Mouse (Mus musculus) midbrain, embryonic 15.5 days (tissue): ENCODE measurements around the gene Zfp36l2. TPM values are rescaled to one million over a fixed set of nuclear protein-coding genes. Genes with fewer than 3 reads are reported as not detected.
A peak's percentile ranks its signal among the peaks of the same experiment; 100 is the strongest.

Experiments used
- ATAC-seq: fragments of 200-750 bp; cut with Nextera tagmentation; replicated peaks from 2 replicates; pipeline ENCODE4 v1.8.0; 2017; ENCODE audit warnings: moderate TSS enrichment
- H3K27ac ChIP-seq: fragments of 300-500 bp; sonication (generic); 2 replicates; pipeline ENCODE4 v1.5.1; 2015; ENCODE audit warnings: mild to moderate bottlenecking, inconsistent platforms
- H3K27me3 ChIP-seq: fragments of 300-500 bp; sonication (generic); replicated peaks from 2 replicates; pipeline ENCODE4 v1.6.1; 2015; ENCODE audit warnings: inconsistent platforms
- H3K36me3 ChIP-seq: fragments of 300-500 bp; sonication (generic); replicated peaks from 2 replicates; pipeline ENCODE4 v1.6.1; 2015; ENCODE audit warnings: inconsistent platforms
- H3K4me1 ChIP-seq: fragments of 300-500 bp; sonication (generic); 2 replicates; pipeline ENCODE4 v1.6.1; 2015; ENCODE audit warnings: inconsistent platforms
- H3K4me2 ChIP-seq: fragments of 300-500 bp; sonication (generic); 2 replicates; pipeline ENCODE4 v1.6.1; 2015; ENCODE audit warnings: inconsistent platforms, mild to moderate bottlenecking, moderate library complexity
- H3K4me3 ChIP-seq: fragments of 300-500 bp; sonication (generic); 2 replicates; pipeline ENCODE4 v1.5.1; 2015; ENCODE audit warnings: mild to moderate bottlenecking, inconsistent platforms
- H3K9ac ChIP-seq: fragments of 300-500 bp; sonication (generic); 2 replicates; pipeline ENCODE4 v1.6.1; 2015; ENCODE audit warnings: mild to moderate bottlenecking, inconsistent platforms
- H3K9me3 ChIP-seq: fragments of 300-500 bp; sonication (generic); 2 replicates; pipeline ENCODE4 v1.6.1; 2016; ENCODE audit warnings: inconsistent platforms
- WGBS: fragments of 180-500 bp; shearing (Covaris S2); methylation state at CpG from one replicate; pipeline ENCODE4 v1.1.7; 2015; ENCODE audit warnings: mixed read lengths; 5-methylcytosine and 5-hydroxymethylcytosine counted together
- polyA plus RNA-seq: library from polyadenylated mRNA; unstranded; fragments of >200 nt; fragmentation: Nextera tagmentation; extraction: Ambion mirVana; gene quantifications from 2 replicates; pipeline ENCODE4 v1.2.1, GENCODE M21; 2015

The Zfp36l2 gene
- polyA plus RNA-seq, 1 experiment from 2014 or later = 4.0 TPM

DNA sequence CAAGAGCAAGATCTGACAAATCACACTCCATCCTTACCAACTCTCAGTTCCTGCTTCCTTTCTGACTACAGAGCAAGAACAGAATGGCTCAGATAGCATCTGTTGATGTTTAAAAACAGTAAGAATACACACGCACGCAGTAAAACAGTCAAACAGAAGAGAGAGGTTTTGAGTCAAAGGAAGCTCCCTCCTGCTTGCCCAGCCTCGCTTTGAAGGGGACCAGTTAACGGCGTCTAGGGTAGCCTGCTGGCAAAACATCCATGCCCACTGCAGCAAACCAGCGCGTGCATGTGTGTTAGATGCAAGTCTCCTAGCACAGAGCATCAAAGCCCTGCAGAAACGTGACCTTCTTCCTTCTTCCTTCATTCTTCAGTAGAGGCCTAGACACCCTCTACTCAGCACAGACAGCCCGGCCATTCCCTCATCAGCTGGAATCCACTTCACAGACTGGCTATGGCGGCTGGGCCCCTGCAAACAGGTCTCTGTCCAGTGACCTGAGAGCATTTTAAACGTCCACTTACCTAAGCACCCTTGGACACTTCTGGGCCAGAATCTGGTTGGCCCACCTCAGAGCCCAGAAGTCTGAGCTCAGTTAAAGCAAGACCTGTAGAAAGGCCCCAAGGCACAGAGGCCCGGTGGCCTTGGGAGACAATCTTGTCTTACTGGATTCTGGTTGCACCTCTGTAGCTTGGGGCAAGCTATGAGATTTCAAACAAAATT is 24.5 kb downstream of the Zfp36l2 start:
- Histone ChIP-seq H3K9ac (no peak overlapping the region), H3K4me3 (no peak overlapping the region), H3K9me3 (no peaks in the 10 kb centered on the region), H3K27me3 (no peaks in the 10 kb centered on the region), H3K36me3 (no peaks in the 10 kb centered on the region), H3K4me1 (no peaks in the 10 kb centered on the region), H3K4me2 (no peak overlapping the region), H3K27ac (no peak overlapping the region)
- 79% methylated on average over 12 of the region's 12 CpGs for WGBS
- no peak for ATAC-seq

DNA sequence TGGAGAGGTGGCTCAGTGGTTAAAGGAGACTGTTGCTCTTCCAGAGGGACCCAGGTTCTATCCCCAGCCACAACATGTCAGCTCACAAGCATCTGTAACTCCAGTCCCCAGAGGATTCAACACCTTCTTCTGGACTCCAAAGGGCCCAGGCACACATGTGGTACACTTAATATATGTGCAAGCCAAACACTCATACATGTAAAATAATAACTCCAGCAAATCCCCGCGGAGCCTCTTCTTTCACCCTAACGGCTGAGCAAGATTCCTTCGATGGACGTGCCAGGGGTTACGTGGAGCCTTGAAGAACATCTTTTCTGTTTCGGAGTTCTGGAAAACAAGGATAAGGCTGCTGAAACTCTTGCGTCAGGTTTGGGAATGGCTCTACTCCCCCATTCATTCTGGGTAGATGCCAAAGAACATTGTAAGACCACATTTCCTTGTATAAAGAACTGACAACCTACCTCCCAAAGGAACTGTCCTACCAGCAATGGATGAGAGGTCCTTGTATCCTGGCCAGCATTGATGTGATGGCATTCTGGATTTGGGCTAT is 25.5 kb downstream of the Zfp36l2 start:
- Histone ChIP-seq H3K27ac (no peak overlapping the region), H3K27me3 (no peaks in the 10 kb centered on the region), H3K36me3 (no peaks in the 10 kb centered on the region), H3K4me3 (no peak overlapping the region), H3K9ac (no peak overlapping the region), H3K4me1 (no peaks in the 10 kb centered on the region), H3K9me3 (no peaks in the 10 kb centered on the region), H3K4me2 (no peak overlapping the region)
- 90% methylated on average over 8 of the region's 8 CpGs for WGBS
- no peak for ATAC-seq

DNA sequence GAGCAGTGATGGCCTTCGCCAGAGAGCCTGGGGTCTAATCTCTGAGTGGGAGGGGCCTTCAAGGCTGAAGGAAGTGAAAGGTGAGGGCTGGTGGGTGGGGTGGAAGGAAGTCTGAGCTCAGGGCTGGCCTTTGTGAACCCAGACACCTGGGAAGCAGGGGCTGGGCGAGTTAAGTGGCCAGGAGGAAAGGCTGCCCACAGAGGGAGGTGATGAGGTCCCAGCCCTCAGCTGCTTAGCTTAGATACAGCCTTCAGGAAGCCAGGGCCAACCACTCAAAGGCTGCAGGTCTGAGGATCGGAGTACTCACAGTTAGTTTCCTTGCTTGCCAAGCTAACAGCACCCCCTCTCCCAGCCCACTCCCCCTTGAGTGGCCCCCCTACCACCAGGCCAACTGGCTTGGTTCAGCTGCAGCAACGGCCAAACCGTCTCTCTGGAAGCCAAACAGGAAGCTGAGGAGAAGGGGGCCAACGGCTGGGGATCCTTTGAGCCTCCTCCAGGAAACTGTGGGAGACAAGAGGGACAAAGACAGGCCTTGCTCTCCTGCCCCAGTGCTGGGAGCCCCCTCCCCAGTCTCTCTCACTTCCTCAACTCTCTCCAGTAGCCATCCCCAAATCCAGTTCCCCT is 26.4 kb downstream of the Zfp36l2 start:
- H3K27me3 ChIP-seq = no peaks in the 10 kb centered on the region
- H3K27ac ChIP-seq = 0 out of 2 replicates have a peak overlapping the region, but pooled peaks have one; percentile 7
- peak; percentile 41; the same call in 1 of the 2 replicates for ATAC-seq
- no peak overlapping the region for H3K9ac ChIP-seq
- H3K9me3 ChIP-seq = no peaks in the 10 kb centered on the region
- H3K36me3 ChIP-seq = no peaks in the 10 kb centered on the region
- WGBS = 59% methylated on average over 6 of the region's 6 CpGs
- no peak overlapping the region for H3K4me2 ChIP-seq
- H3K4me3 ChIP-seq = no peak overlapping the region
- no peaks in the 10 kb centered on the region for H3K4me1 ChIP-seq

DNA sequence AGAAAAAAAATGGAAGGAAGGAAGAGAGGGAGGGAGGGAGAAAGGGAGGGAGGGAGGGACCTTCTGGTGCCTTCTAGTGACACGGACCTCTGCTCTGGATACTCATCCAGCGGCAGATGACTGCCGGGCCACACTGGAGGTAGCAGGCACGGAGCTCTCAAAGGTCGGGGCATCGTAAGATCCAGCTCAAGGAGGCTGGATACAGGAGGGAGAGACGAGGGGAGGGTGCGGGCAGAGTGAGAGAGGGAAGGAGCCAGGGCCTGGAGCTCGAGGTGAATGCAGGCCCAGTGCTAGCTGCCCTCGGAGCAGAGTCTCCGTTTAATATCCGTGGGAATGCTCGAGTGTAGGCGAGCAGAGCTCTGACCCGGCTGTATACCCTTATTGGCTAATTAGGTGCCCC is 28.9 kb downstream of the Zfp36l2 start:
- no peak overlapping the region for H3K4me2 ChIP-seq

DNA sequence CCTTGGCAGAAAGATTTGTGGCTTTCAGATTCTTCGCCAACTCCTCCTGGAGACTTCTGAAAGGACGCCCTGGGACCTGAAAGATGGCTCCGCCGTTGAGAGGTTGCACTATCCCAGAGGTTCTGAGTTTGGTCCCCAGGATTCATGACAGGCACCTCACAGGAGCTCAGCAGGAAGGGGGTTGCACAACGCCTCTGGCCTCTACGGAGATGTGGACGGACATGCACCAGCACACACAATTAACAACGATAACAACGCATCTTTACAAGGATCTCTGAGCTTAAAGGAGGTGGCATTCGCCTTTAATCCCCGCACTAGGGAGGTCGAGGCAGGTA is 29.3 kb downstream of the Zfp36l2 start:
- H3K27ac ChIP-seq = no peak overlapping the region
- H3K4me3 ChIP-seq = no peak overlapping the region
- H3K36me3 ChIP-seq = no peaks in the 10 kb centered on the region
- no peak for ATAC-seq
- no peaks in the 10 kb centered on the region for H3K4me1 ChIP-seq
- H3K9me3 ChIP-seq = no peaks in the 10 kb centered on the region
- H3K27me3 ChIP-seq = no peaks in the 10 kb centered on the region
- H3K9ac ChIP-seq = no peak overlapping the region
- no peak overlapping the region for H3K4me2 ChIP-seq
- WGBS = 85% methylated on average over 12 of the region's 12 CpGs

More for the DNA sequence above, 28.9 kb downstream of the Zfp36l2 start:
- no peak for ATAC-seq
- H3K9ac ChIP-seq = no peak overlapping the region
- no peak overlapping the region for H3K4me3 ChIP-seq
- 52% methylated on average over 15 of the region's 15 CpGs for WGBS
- no peaks in the 10 kb centered on the region for H3K27me3 ChIP-seq
- H3K9me3 ChIP-seq = no peaks in the 10 kb centered on the region
- no peak overlapping the region for H3K27ac ChIP-seq
- H3K36me3 ChIP-seq = no peaks in the 10 kb centered on the region
- H3K4me1 ChIP-seq = no peaks in the 10 kb centered on the region

DNA sequence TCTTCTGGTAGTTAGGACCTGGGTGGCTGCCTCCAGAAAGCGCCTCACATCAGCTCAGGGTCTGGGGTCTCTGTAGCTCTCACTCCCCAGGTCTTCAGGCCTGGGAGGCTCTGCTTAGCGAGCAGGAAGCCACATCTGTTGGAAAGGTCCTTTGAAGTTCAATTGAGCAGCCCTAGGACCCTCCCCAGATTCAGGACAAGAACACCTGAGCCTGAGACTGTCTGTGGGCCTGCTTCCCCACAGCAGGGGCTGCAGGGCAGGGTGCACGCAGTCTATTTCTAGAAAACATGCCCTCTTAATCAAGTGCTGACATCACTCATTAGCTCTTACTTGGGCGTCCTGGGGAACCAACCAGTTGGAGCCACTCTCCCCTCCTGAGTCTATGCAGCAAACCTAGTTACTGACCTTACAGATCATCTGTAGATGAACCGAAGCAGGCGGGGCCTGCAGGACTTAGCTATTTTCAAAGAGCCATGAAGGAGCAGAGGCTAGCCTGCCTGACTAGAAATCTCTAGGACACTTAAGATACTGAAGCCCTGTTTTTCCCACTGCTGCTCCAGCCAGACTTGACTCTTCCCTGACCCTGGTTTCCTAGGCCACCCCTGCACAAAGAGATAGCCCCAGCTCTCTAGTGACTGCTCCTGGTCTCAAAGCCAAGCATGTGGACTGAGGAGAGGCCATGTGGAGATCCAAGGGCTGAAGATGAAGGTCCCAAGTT is 29.8 kb downstream of the Zfp36l2 start:
- no peaks in the 10 kb centered on the region for H3K4me1 ChIP-seq
- H3K27ac ChIP-seq = no peak overlapping the region
- H3K36me3 ChIP-seq = no peaks in the 10 kb centered on the region
- no peak overlapping the region for H3K9ac ChIP-seq
- H3K4me3 ChIP-seq = no peak overlapping the region
- WGBS = 74% methylated on average over 6 of the region's 6 CpGs
- no peaks in the 10 kb centered on the region for H3K27me3 ChIP-seq
- H3K4me2 ChIP-seq = no peak overlapping the region
- ATAC-seq = no peak
- H3K9me3 ChIP-seq = no peaks in the 10 kb centered on the region

DNA sequence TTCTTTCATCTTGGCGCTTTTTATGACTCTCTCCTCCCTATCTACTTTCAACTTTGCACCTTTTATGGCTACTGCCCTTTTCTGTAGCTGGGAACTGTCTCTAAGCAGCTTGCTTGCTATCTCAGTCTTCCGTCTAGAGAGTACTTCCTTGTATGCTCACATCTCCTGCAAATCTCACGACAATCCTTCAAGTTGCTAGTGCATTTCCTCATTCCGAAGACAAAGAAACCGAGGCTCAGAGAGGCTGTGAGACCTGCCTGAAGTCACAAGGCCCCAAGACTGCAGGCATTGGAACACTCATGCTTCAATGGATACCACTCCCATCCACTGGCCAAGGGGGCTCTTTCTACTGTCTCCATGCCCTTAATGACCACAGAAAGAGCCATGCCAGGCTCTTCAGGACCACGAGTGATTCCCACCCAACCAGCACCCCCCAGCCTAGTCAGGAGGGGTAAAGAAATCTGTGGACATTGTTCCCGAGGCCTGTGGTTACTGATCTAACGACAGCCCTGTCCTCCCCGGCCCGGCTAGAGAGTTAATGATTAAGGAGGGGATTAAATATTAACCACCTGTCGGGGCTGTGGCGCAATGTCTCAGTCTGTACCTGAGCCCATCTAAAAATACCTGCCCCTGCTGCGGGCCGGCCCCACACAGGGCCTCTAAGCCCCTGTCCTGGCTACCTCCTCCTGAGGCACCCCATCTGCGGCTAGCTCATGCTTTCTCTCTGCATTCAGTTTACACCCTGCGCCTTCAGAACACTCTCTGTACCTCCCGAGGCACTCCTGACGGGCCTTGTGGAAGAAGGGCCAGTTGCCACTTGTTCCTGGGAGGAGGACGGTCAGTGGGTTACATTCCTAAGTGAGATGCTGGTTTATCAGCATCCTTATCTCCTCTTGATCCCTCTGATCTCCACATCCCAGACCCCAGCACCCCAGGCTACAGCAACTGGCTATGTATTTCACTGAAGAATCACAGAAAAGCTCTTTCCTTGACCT is 30.7 kb downstream of the Zfp36l2 start:
- H3K27me3 ChIP-seq = no peaks in the 10 kb centered on the region
- no peak overlapping the region for H3K4me2 ChIP-seq
- no peak overlapping the region for H3K27ac ChIP-seq
- H3K4me1 ChIP-seq = no peaks in the 10 kb centered on the region
- H3K4me3 ChIP-seq = no peak overlapping the region
- no peaks in the 10 kb centered on the region for H3K9me3 ChIP-seq
- no peak overlapping the region for H3K9ac ChIP-seq
- H3K36me3 ChIP-seq = no peaks in the 10 kb centered on the region
- ATAC-seq = no peak
- 44% methylated on average over 19 of the region's 19 CpGs for WGBS

DNA sequence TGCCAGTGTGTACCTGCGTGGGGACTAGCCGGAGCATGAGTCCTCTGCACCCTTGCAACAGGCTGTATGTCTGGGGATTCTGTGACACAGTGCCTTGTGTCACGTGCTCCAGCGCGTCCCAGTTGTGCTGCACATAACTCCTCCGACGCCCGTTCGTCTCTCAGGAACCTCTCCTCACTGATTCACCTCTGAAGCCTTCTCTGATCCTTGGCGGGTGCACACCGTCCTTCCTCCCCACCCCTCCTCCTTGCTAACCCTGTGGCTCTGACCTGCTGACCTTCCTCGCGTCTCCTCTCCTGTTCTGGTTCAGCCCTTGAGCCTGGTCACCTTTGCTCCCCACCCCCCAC is 31.5 kb downstream of the Zfp36l2 start:
- 53% methylated on average over 13 of the region's 13 CpGs for WGBS
- Histone ChIP-seq H3K36me3 (no peaks in the 10 kb centered on the region), H3K4me2 (no peak overlapping the region)

DNA sequence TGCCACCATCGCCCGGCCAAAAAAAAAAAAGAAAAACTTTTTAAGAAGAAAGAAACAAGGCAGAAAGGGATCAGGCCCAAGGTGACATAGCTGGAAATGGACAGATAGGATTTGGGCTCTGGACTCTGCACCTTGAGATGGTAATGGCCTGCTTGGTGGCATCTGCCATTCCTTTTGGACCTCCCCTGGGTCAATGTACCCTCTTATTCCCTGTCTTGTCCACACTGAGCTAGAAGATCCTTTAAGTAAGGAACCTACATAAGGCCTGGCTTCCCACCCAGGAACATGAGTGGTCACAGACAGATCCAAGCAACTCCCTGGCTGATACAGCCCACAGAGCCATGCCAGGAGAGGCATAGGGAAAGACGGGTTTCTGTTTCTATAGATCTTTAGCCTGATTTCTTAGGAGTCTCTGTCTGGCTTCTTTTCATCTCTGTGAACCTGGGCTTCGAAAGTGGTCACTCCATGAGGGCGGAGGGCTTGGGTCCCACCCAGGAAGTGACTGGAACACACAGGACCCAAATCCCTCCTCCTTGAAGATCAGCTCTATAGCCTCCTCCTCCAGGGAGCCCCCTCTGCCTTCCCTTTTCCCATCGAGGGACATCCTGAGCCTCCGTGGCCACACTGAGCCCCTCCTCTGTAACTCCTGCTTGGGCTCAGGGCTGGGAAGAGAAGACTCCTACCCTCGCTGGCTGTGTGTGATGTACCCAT is 32.1 kb downstream of the Zfp36l2 start:
- Histone ChIP-seq H3K9me3 (no peaks in the 10 kb centered on the region), H3K4me2 (no peak overlapping the region), H3K4me1 (no peaks in the 10 kb centered on the region), H3K27ac (no peak overlapping the region), H3K9ac (no peak overlapping the region), H3K27me3 (no peaks in the 10 kb centered on the region), H3K4me3 (no peak overlapping the region), H3K36me3 (no peaks in the 10 kb centered on the region)
- 84% methylated on average over 8 of the region's 8 CpGs for WGBS
- ATAC-seq = no peak

More for the DNA sequence above, 31.5 kb downstream of the Zfp36l2 start:
- Histone ChIP-seq H3K9ac (no peak overlapping the region), H3K27me3 (no peaks in the 10 kb centered on the region), H3K9me3 (no peaks in the 10 kb centered on the region), H3K27ac (no peak overlapping the region), H3K4me3 (no peak overlapping the region), H3K4me1 (no peaks in the 10 kb centered on the region)
- no peak for ATAC-seq

DNA sequence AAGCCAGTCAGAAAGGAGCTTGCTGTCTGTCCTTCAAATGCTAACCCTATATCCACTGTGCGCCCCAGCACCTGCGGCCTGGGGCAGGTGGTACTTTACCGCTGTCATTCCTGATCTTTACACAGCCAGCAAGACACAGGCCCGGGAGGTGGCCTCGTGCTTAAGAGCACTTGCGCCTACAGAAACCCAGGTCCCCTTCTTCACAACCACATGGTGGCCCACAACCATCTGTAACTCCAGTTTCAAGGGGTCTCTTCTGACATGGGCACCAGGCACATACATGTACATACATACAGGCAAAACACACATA is 32.8 kb downstream of the Zfp36l2 start:
- no peaks in the 10 kb centered on the region for H3K9me3 ChIP-seq
- no peak overlapping the region for H3K27ac ChIP-seq
- no peaks in the 10 kb centered on the region for H3K36me3 ChIP-seq
- no peak overlapping the region for H3K9ac ChIP-seq
- no peaks in the 10 kb centered on the region for H3K27me3 ChIP-seq
- H3K4me1 ChIP-seq = no peaks in the 10 kb centered on the region
- ATAC-seq = no peak
- 95% methylated on average over 6 of the region's 6 CpGs for WGBS
- no peak overlapping the region for H3K4me3 ChIP-seq
- H3K4me2 ChIP-seq = no peak overlapping the region

DNA sequence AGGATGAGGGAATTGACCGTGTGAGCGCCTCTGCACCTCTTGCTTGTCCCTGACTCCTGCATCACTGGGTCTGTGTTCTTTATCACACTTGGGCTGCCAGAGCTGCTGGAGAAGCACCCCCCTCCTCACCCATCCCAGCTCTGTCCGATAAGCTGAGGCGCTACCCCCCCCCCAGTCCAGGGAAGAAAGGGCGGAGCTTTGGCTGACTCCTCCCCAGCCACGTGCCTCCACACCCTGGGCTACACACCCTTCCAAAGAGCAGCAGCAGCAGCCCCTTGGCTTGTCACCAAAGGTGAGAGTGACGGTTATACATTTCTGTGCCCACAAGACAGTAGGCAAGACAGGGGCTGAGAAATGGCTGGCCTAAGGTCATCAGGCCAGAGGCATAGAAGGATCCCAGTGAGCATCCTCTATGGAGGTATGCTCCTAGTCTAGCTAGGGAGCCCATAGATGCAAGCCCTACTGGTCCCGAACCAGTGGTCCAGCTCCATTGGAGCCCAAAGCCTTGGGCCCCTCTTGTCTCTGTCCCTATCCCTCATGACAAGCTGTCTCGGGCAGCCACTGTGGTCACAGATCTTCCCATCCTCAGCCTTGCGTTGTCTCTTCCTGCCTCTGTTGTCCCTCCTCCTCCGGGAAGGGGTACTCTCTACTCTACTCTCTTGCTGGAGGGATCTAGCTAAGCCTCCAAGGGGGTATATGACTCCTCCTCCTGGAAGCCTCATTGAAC is 33.3 kb downstream of the Zfp36l2 start:
- no peak overlapping the region for H3K9ac ChIP-seq
- WGBS = 90% methylated on average over 11 of the region's 11 CpGs
- no peaks in the 10 kb centered on the region for H3K27me3 ChIP-seq
- H3K4me3 ChIP-seq = no peak overlapping the region
- H3K27ac ChIP-seq = no peak overlapping the region
- H3K9me3 ChIP-seq = no peaks in the 10 kb centered on the region
- no peak for ATAC-seq
- no peak overlapping the region for H3K4me2 ChIP-seq
- H3K4me1 ChIP-seq = no peaks in the 10 kb centered on the region; the same call in 1 of the 2 replicates
- no peaks in the 10 kb centered on the region for H3K36me3 ChIP-seq
